Mouse (Mus musculus) heart, adult 2 months (tissue): ENCODE data around the gene Lrrc17. TPM values are rescaled to one million over a fixed set of nuclear protein-coding genes. Genes with fewer than 3 reads are reported as not detected.
A peak's percentile ranks its signal among the peaks of the same experiment; 100 is the strongest.
"Not testable (repeated sequence)": the region's sequence is repeated elsewhere in the genome, so short reads cannot be mapped to it uniquely, and the experiment has no call there.

ENCODE experiments used
- DNase-seq, 2 experiments: peaks; one replicate each; pipeline ENCODE4 v3.0.0; 2021
- H3K27ac ChIP-seq: fragments of 200-600 bp; 2 replicates; pipeline ENCODE4 v1.8.1; 2022
- H3K27me3 ChIP-seq: fragments of 200-500 bp; 2 replicates; pipeline ENCODE4 v1.6.1; 2012; ENCODE audit warnings: mild to moderate bottlenecking, low read length, inconsistent platforms, mixed read lengths; ENCODE audit not compliant: control insufficient read depth, insufficient read depth
- H3K36me3 ChIP-seq: fragments of 200-500 bp; 2 replicates; pipeline ENCODE4 v1.6.1; 2012; ENCODE audit warnings: low read length, inconsistent platforms; ENCODE audit not compliant: control insufficient read depth, insufficient read depth
- H3K4me1 ChIP-seq: fragments of 200-500 bp; 2 replicates; pipeline ENCODE4 v1.6.1; 2011; ENCODE audit warnings: low read length; ENCODE audit not compliant: control insufficient read depth, insufficient read depth
- H3K4me3 ChIP-seq: fragments of 200-600 bp; 2 replicates; pipeline ENCODE4 v1.8.1; 2022
- H3K79me2 ChIP-seq: fragments of 200-500 bp; replicated peaks from 2 replicates; pipeline ENCODE4 v1.6.1; 2012; ENCODE audit warnings: mild to moderate bottlenecking, inconsistent platforms, low read length, moderate library complexity, mixed read lengths; ENCODE audit not compliant: control insufficient read depth, insufficient read depth
- H3K9ac ChIP-seq: fragments of 200-500 bp; 2 replicates; pipeline ENCODE4 v1.6.1; 2012; ENCODE audit warnings: low read depth, mild to moderate bottlenecking, control low read depth, inconsistent platforms, low read length, mixed read lengths
- CTCF ChIP-seq: fragments of 200-600 bp; IDR thresholded peaks from 2 replicates; pipeline ENCODE4 v1.8.1; 2022; ENCODE audit warnings: antibody characterized with exemption, mild to moderate bottlenecking, moderate library complexity
- EP300 ChIP-seq: fragments of 200-500 bp; IDR thresholded peaks from 2 replicates; pipeline ENCODE4 v1.6.1; 2011; ENCODE audit warnings: low read depth, low read length, control low read depth; ENCODE audit not compliant: insufficient read depth
- POLR2A ChIP-seq: fragments of 200-500 bp; IDR thresholded peaks from 2 replicates; pipeline ENCODE4 v1.6.1; 2011; ENCODE audit warnings: mild to moderate bottlenecking, low read depth, low read length, control low read depth; ENCODE audit not compliant: insufficient read depth
- WGBS: fragments of 180-500 bp; shearing (Covaris S2); methylation state at CpG from one replicate; pipeline ENCODE4 v1.1.7; 2018; 5-methylcytosine and 5-hydroxymethylcytosine counted together
- intact Hi-C: fragments of 180-260 bp; cut with DNase I; formaldehyde crosslinking; loops from one replicate; pipeline ENCODE4 v1.15.1; 2025
- polyA plus RNA-seq: library from polyadenylated mRNA; depleted of rRNA; stranded (reverse); fragments of >200 nt; gene quantifications from 2 replicates; pipeline ENCODE4 v1.2.3, GENCODE M21; 2012
- total RNA-seq, 2 experiments: library from RNA; stranded (reverse); gene quantifications; 2 replicates each; pipeline ENCODE4 v1.2.3; 2021

The Lrrc17 gene
- total and polyA plus RNA-seq, 3 experiments: 2.0 to 3.1 (median 2.7) TPM

GRCm38 (mm10) chr5:21578136-21578535 lies 34.8 kb downstream of the Lrrc17 start:
- no peaks in the 10 kb centered on the region for H3K36me3 ChIP-seq
- no peaks in the 10 kb centered on the region for H3K4me1 ChIP-seq
- TF ChIP-seq EP300: no peak
- no peak for TF ChIP-seq CTCF
- TF ChIP-seq POLR2A: no peak

GRCm38 (mm10) chr5:21586763-21587162 lies 43.4 kb downstream of the Lrrc17 start:
- Histone ChIP-seq H3K9ac (no peak overlapping the region), H3K27me3 (no peaks in the 10 kb centered on the region), H3K27ac (no peak overlapping the region), H3K4me1 (no peaks in the 10 kb centered on the region), H3K36me3 (no peaks in the 10 kb centered on the region), H3K4me3 (no peak overlapping the region), H3K79me2 (no peaks in the 10 kb centered on the region)
- TF ChIP-seq EP300: no peak
- TF ChIP-seq POLR2A: no peak
- TF ChIP-seq CTCF: peak; percentile 81
- intact Hi-C loops: loop anchor here (1.0 to 5.0 kb wide), 3 partner anchors 152 to 321 kb away; no protein-coding TSS in a partner anchor
- DNase-seq: peak; percentile 15 to 47
- WGBS: 53% methylated on average over 6 of the region's 6 CpGs

More at GRCm38 (mm10) chr5:21578136-21578535, 34.8 kb downstream of the Lrrc17 start:
- no peaks in the 10 kb centered on the region for H3K79me2 ChIP-seq
- H3K27me3 ChIP-seq: no peaks in the 10 kb centered on the region
- H3K4me3 ChIP-seq: no peak overlapping the region
- H3K9ac ChIP-seq: no peak overlapping the region
- DNase-seq: no peak
- 71% methylated on average over 3 of the region's 3 CpGs for WGBS
- intact Hi-C loops: no loop called here
- no peak overlapping the region for H3K27ac ChIP-seq

GRCm38 (mm10) chr5:21587683-21588082 lies 44.3 kb downstream of the Lrrc17 start:
- no peaks in the 10 kb centered on the region for H3K79me2 ChIP-seq
- no peak overlapping the region for H3K27ac ChIP-seq
- TF ChIP-seq EP300 (no peak), POLR2A (no peak), CTCF (no peak)
- H3K27me3 ChIP-seq: no peaks in the 10 kb centered on the region
- H3K4me3 ChIP-seq: no peak overlapping the region
- intact Hi-C loops: loop anchor here (5.0 kb wide), 1 partner anchor 260 kb away; no protein-coding TSS in a partner anchor
- DNase-seq: no peak
- WGBS: 60% methylated on average over 7 of the region's 7 CpGs
- H3K9ac ChIP-seq: no peak overlapping the region
- no peaks in the 10 kb centered on the region for H3K4me1 ChIP-seq
- no peaks in the 10 kb centered on the region for H3K36me3 ChIP-seq

DNA sequence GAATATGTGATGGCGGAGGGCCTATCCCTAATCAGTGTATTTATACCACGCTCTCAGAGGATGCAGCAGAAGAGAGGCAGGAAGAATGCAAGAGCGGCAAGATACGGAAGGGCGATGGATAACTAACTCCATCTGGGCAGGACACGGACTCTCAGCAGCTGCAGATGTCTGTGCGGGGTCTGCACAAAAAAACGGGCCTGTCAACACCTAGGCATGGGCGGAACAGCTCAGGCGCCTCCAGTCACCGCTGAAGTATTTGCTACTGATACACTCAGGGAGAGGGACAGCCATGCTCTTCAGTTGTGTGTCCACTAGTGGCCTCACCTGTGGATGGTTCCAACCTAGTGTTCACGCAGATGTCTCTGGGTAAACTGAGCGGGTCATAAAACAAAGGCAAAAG lies 44.9 kb downstream of the Lrrc17 start:
- no peaks in the 10 kb centered on the region for H3K36me3 ChIP-seq
- DNase-seq: no peak
- no peak overlapping the region for H3K4me3 ChIP-seq
- H3K9ac ChIP-seq: no peak overlapping the region
- intact Hi-C loops: loop anchor here (5.0 kb wide), 1 partner anchor 261 kb away; no protein-coding TSS in a partner anchor
- WGBS: 57% methylated on average over 13 of the region's 13 CpGs
- H3K27me3 ChIP-seq: no peaks in the 10 kb centered on the region
- H3K4me1 ChIP-seq: no peaks in the 10 kb centered on the region
- no peaks in the 10 kb centered on the region for H3K79me2 ChIP-seq
- TF ChIP-seq CTCF: no peak
- no peak for TF ChIP-seq POLR2A
- TF ChIP-seq EP300: no peak
- H3K27ac ChIP-seq: no peak overlapping the region

GRCm38 (mm10) chr5:21592106-21592505 lies 48.7 kb downstream of the Lrrc17 start:
- WGBS: 80% methylated on average over 2 of the region's 2 CpGs
- Histone ChIP-seq H3K9ac (no peak overlapping the region), H3K4me3 (no peak overlapping the region), H3K27me3 (no peaks in the 10 kb centered on the region), H3K79me2 (no peaks in the 10 kb centered on the region), H3K36me3 (no peaks in the 10 kb centered on the region), H3K4me1 (no peaks in the 10 kb centered on the region), H3K27ac (no peak overlapping the region)
- intact Hi-C loops: no loop called here
- DNase-seq: no peak
- TF ChIP-seq POLR2A (no peak), CTCF (no peak), EP300 (no peak)

- no peaks in the 10 kb centered on the region for H3K27me3 ChIP-seq
- TF ChIP-seq POLR2A (no peak), CTCF (no peak), EP300 (no peak)
- H3K4me1 ChIP-seq: no peaks in the 10 kb centered on the region
- no peak overlapping the region for H3K9ac ChIP-seq
- intact Hi-C loops: no loop called here
- no peak overlapping the region for H3K27ac ChIP-seq
- WGBS: 85% methylated on average over 9 of the region's 9 CpGs
- DNase-seq: no peak
- H3K79me2 ChIP-seq: no peaks in the 10 kb centered on the region
- no peak overlapping the region for H3K4me3 ChIP-seq
- H3K36me3 ChIP-seq: no peaks in the 10 kb centered on the region
Measured at GRCm38 (mm10) chr5:21593201-21593709, 49.9 kb downstream of the Lrrc17 start.

DNA sequence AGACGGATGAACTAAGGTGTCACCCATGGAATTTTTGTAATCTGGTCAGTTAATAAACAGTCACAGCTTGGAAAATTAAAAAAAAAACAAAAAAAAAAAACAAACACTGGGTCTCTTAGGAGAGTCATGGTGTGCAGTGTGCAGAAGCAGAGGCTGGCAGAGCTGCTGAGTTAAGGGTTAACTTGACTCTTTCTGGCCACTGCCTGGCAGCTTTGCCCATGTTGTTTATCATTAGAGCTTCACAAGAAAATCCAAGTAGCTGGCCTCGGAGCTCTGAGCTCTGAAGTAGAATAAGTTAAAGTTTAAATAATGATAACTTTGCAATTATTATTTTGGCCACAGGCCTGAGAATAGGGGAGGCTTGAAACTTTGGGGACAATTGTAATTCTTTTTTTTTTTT lies 56.2 kb downstream of the Lrrc17 start:
- H3K4me1 ChIP-seq, H3K4me3 ChIP-seq, H3K27me3 ChIP-seq, intact Hi-C loops, H3K27ac ChIP-seq, H3K36me3 ChIP-seq, H3K79me2 ChIP-seq, H3K9ac ChIP-seq, DNase-seq: not testable (repeated sequence)
- WGBS: 59% methylated on average over 2 of the region's 2 CpGs
